Mouse (Mus musculus): ENCODE measurements at regions not wholly inside any gene's neighbourhood (a gene's known extent, or its start where the extent isn't known, plus 50 kb on each side); places are given as distances from the start of the nearest gene placed in this dataset.
A peak's percentile ranks its signal among the peaks of the same experiment; 100 is the strongest.
"Not testable (repeated sequence)": the region's sequence is repeated elsewhere in the genome, so short reads cannot be mapped to it uniquely, and the experiment has no call there.

- DNase-seq (ENCODE audit: low spot score in 2 of 2): no peak
Measured at GRCm38 (mm10) chr10:123800067-123800691, 536.4 kb downstream of the Fam19a2 start.

GRCm38 (mm10) chr10:123800692-123801528, 537.1 kb downstream of the Fam19a2 start:
- no peak for DNase-seq (ENCODE audit: low spot score in 2 of 2)

GRCm38 (mm10) chr10:123810882-123811281, 547.1 kb downstream of the Fam19a2 start:
- no peak for DNase-seq (ENCODE audit: low spot score in 2 of 2)

- DNase-seq (ENCODE audit: low spot score in 2 of 2): no peak
Measured at GRCm38 (mm10) chr10:123813142-123813541, 549.3 kb downstream of the Fam19a2 start.

- peak; percentile 42 to 53 for DNase-seq (ENCODE audit: low spot score in 2 of 2)
Measured at GRCm38 (mm10) chr10:123840061-123840751, 576.4 kb downstream of the Fam19a2 start.

GRCm38 (mm10) chr10:123842141-123842540, 578.3 kb downstream of the Fam19a2 start:
- DNase-seq (ENCODE audit: low spot score in 2 of 2): no peak

GRCm38 (mm10) chr10:123843604-123844003, 579.8 kb downstream of the Fam19a2 start:
- DNase-seq (ENCODE audit: low spot score in 2 of 2): no peak

GRCm38 (mm10) chr10:123846631-123847030, 582.8 kb downstream of the Fam19a2 start:
- no peak for DNase-seq (ENCODE audit: low spot score in 2 of 2)

- no peak for DNase-seq (ENCODE audit: low spot score in 2 of 2)
Measured at GRCm38 (mm10) chr10:123848564-123848963, 584.8 kb downstream of the Fam19a2 start.

- DNase-seq (ENCODE audit: low spot score in 2 of 2): no peak
Measured at GRCm38 (mm10) chr10:123875459-123875858, 611.7 kb downstream of the Fam19a2 start.

GRCm38 (mm10) chr10:123875882-123876281, 612.1 kb downstream of the Fam19a2 start:
- no peak for DNase-seq (ENCODE audit: low spot score in 2 of 2)

- no peak for DNase-seq (ENCODE audit: low spot score in 2 of 2)
Measured at GRCm38 (mm10) chr10:123888681-123889172, 624.9 kb downstream of the Fam19a2 start.

GRCm38 (mm10) chr10:123919054-123919453, 655.3 kb downstream of the Fam19a2 start:
- no peak for DNase-seq (ENCODE audit: low spot score in 2 of 2)

- no peak for DNase-seq (ENCODE audit: low spot score in 2 of 2)
Measured at GRCm38 (mm10) chr10:123929955-123930354, 666.2 kb downstream of the Fam19a2 start.

- not testable (repeated sequence) for DNase-seq (ENCODE audit: low spot score in 2 of 2)
Measured at GRCm38 (mm10) chr10:123938732-123939131, 674.9 kb downstream of the Fam19a2 start.
